Mouse (Mus musculus): ENCODE results near the gene Tpp1.

GRCm38 (mm10) chr7:105762517-105763270 is 10.7 kb upstream of the Tpp1 start:
- TF ChIP-seq CTCF (IDR thresholded peaks at IDR 0.05; ENCODE audit: borderline replicate concordance, insufficient read depth, low read length) (no peak), POLR2A (IDR thresholded peaks at IDR 0.05; ENCODE audit: low read depth, low read length) (no peak)

Data from embryonic fibroblast, embryonic 13.5 days (primary cell).